Mouse (Mus musculus): ENCODE measurements around the gene Nsun3. TPM values are rescaled to one million over a fixed set of nuclear protein-coding genes. Genes with fewer than 3 reads are reported as not detected.
"Not testable (repeated sequence)": the region's sequence is repeated elsewhere in the genome, so short reads cannot be mapped to it uniquely, and the experiment has no call there.

Nsun3 gene
- polyA plus RNA-seq, 1 experiment from 2014 or later = 10.5 TPM

DNA sequence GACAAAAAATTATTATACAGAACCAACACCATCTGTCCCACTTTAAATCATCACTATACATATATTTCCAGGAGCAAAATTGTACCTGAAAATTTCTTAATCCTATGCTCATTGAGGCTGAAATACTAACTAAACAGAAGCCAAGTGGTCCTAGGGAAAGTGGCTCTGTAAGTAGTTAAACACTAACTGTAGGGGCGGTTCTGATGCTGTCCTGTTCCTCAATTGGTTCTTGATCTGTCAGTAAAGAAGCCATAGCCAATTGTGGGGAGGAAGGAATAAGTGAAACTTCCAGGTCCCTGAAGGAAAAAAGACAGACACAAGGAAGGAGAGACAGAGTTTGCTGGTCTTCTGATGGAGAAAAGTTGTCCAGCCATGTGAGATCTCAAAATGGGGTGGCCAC lies 52.3 kb downstream of the Nsun3 start:
- H3K4me1 ChIP-seq = no peaks in the 10 kb centered on the region
- H3K4me3 ChIP-seq = no peak overlapping the region
- H3K9ac ChIP-seq = no peak overlapping the region
- H3K27ac ChIP-seq = no peak overlapping the region
- ATAC-seq (ENCODE audit: low FRiP score) = no peak
- H3K27me3 ChIP-seq = no peaks in the 10 kb centered on the region
- H3K9me3 ChIP-seq (replicated peaks) = no peaks in the 10 kb centered on the region
- peaks cover 7% of the 10 kb centered on the region; the same call in 1 of the 2 replicates for H3K36me3 ChIP-seq
- H3K4me2 ChIP-seq (replicated peaks) = no peak overlapping the region
- 97% methylated on average over 1 of the region's 1 CpGs for WGBS

DNA sequence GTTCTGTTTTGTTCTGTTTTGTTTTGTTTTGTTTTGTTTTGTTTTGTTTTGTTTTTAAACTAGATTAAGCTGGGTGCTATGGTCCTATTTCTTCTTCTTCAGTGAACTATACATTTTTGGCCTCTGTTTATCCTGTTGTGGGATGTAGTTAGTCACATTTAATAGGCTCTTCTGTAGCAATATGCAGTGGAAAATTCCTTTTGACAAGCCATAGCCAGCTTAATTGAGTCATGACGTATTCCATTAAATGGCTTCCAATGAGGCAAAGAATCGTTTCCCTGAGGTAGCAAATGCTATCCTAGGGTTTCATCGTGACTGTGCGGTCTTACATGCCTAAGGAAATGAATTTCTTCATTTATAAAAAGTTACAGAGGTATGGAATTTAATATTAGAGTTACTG lies 56.3 kb downstream of the Nsun3 start:
- Histone ChIP-seq H3K4me1 (no peaks in the 10 kb centered on the region), H3K4me2 (replicated peaks) (no peak overlapping the region), H3K36me3 (peaks cover 7% of the 10 kb centered on the region; the same call in 1 of the 2 replicates), H3K27ac (no peak overlapping the region), H3K4me3 (no peak overlapping the region), H3K9ac (no peak overlapping the region), H3K9me3 (replicated peaks) (0 out of 2 replicates have a peak, but pooled peaks cover 3% of the 10 kb centered on the region), H3K27me3 (no peaks in the 10 kb centered on the region)
- no peak for ATAC-seq (ENCODE audit: low FRiP score)
- WGBS = 73% methylated on average over 4 of the region's 4 CpGs

GRCm38 (mm10) chr16:62729846-62730245 lies 56.8 kb downstream of the Nsun3 start:
- Histone ChIP-seq H3K9ac (no peak overlapping the region), H3K4me2 (replicated peaks) (no peak overlapping the region), H3K36me3 (peaks cover 3% of the 10 kb centered on the region; the same call in 1 of the 2 replicates), H3K4me1 (no peaks in the 10 kb centered on the region), H3K27ac (no peak overlapping the region), H3K9me3 (replicated peaks) (0 out of 2 replicates have a peak, but pooled peaks cover 3% of the 10 kb centered on the region), H3K27me3 (no peaks in the 10 kb centered on the region), H3K4me3 (no peak overlapping the region)
- 84% methylated on average over 3 of the region's 3 CpGs for WGBS
- ATAC-seq (ENCODE audit: low FRiP score) = no peak

DNA sequence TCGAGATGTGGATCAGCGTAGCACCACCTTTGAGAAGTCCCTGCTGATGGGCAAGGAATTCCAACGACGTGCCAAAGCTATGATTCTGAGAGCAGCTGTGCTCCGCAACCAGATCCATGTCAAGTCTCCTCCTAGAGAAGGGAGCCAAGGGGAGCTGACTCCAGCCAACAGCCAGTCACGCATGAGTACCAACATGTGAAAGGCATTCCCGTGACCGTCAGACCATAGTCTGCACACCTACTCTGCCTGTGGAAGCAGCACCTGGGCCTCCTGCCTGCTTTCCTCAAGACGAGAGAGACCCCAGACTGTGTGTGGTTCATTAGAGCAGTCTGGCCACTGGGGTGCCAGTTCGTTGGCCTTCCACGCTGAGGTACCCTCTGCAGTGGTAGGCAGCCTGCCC lies 68.4 kb downstream of the Nsun3 start:
- H3K36me3 ChIP-seq; H3K27me3 ChIP-seq; H3K9me3 ChIP-seq (replicated peaks); H3K4me2 ChIP-seq (replicated peaks); H3K4me3 ChIP-seq; H3K9ac ChIP-seq; ATAC-seq (ENCODE audit: low FRiP score); H3K27ac ChIP-seq; H3K4me1 ChIP-seq: not testable (repeated sequence)
- WGBS = 87% methylated on average over 9 of the region's 11 CpGs

- Histone ChIP-seq H3K4me2 (replicated peaks) (no peak overlapping the region), H3K27me3 (no peaks in the 10 kb centered on the region), H3K27ac (no peak overlapping the region), H3K4me1 (no peaks in the 10 kb centered on the region), H3K9ac (no peak overlapping the region), H3K9me3 (replicated peaks) (no peaks in the 10 kb centered on the region), H3K4me3 (no peak overlapping the region), H3K36me3 (no peaks in the 10 kb centered on the region)
- WGBS = 85% methylated on average over 8 of the region's 8 CpGs
- ATAC-seq (ENCODE audit: low FRiP score) = no peak
Measured at GRCm38 (mm10) chr16:62690436-62690835, 96.2 kb downstream of the Nsun3 start.

GRCm38 (mm10) chr16:62686073-62686472 lies 100.5 kb downstream of the Nsun3 start:
- Histone ChIP-seq H3K27me3 (no peaks in the 10 kb centered on the region), H3K9me3 (replicated peaks) (no peaks in the 10 kb centered on the region), H3K4me1 (no peaks in the 10 kb centered on the region), H3K4me2 (replicated peaks) (no peak overlapping the region), H3K4me3 (no peak overlapping the region), H3K9ac (no peak overlapping the region), H3K27ac (no peak overlapping the region), H3K36me3 (no peaks in the 10 kb centered on the region)
- ATAC-seq (ENCODE audit: low FRiP score) = no peak
- 73% methylated on average over 2 of the region's 2 CpGs for WGBS

GRCm38 (mm10) chr16:62685494-62685893 lies 101.1 kb downstream of the Nsun3 start:
- Histone ChIP-seq H3K4me1 (no peaks in the 10 kb centered on the region), H3K9ac (no peak overlapping the region), H3K9me3 (replicated peaks) (no peaks in the 10 kb centered on the region), H3K36me3 (no peaks in the 10 kb centered on the region), H3K4me3 (no peak overlapping the region), H3K27ac (no peak overlapping the region), H3K27me3 (no peaks in the 10 kb centered on the region), H3K4me2 (replicated peaks) (no peak overlapping the region)
- ATAC-seq (ENCODE audit: low FRiP score) = no peak
- WGBS = 87% methylated on average over 4 of the region's 4 CpGs

Small RNA genes within 50 kb of the gene (microRNA-seq; reads per million reads assigned to microRNA genes)
- not detected for gene Gm25986

Other genes with a start within 250 kb of the Nsun3 start
- gene Stx19, start 27.9 kb upstream of the Nsun3 start, polyA plus RNA-seq (2016; fragmentation: Nextera tagmentation; extraction: Ambion mirVana) = 0.48 and 0.50 TPM in 2 replicates
- 18.6 and 21.0 TPM in 2 replicates for gene Arl13b, start 60.2 kb upstream of the Nsun3 start, polyA plus RNA-seq (2016; fragmentation: Nextera tagmentation; extraction: Ambion mirVana)
- gene Pros1, start 67.5 kb upstream of the Nsun3 start, polyA plus RNA-seq (2016; fragmentation: Nextera tagmentation; extraction: Ambion mirVana) = 20.1 and 22.4 TPM in 2 replicates